Mouse (Mus musculus) gastrocnemius, postnatal 14 days (tissue): ENCODE results near the gene Pdgfb. TPM values are rescaled to one million over a fixed set of nuclear protein-coding genes. Genes with fewer than 3 reads are reported as not detected.

ENCODE experiments used
- DNase-seq: peaks from one replicate; pipeline ENCODE4 v3.0.0; 2021; ENCODE audit warnings: mixed read lengths
- intact Hi-C: fragments of 180-260 bp; cut with DNase I; formaldehyde crosslinking; loops from one replicate; pipeline ENCODE4 v1.15.1; 2025; ENCODE audit warnings: low total_unique reads
- total RNA-seq, 2 experiments: library from RNA; stranded (reverse); gene quantifications; 2 replicates each; pipeline ENCODE4 v1.2.3; 2021

Gene Pdgfb
- total RNA-seq, 2 experiments from 2014 or later: 25.2 to 38.5 TPM

DNA sequence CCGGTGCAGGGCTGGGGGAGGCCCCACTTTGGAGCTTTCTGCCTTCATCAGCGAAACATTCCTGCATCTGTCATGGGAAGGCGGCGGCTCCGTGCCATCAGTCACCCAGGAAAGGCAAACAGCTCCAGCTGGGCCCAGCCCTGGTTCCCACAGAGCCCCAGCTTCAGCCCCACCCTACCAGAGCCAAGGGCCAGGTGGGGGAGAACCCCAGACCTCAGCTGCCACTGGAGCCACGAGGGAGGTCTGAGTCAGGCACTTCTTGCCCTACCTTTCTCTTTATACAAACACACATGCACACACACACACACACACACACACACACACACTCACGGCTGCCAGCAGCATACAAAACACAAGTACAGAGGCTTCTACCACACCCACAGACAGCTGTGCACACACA, 30.6 kb downstream of the Pdgfb start:
- intact Hi-C loops: no loop called here
- DNase-seq: peak; percentile 52

DNA sequence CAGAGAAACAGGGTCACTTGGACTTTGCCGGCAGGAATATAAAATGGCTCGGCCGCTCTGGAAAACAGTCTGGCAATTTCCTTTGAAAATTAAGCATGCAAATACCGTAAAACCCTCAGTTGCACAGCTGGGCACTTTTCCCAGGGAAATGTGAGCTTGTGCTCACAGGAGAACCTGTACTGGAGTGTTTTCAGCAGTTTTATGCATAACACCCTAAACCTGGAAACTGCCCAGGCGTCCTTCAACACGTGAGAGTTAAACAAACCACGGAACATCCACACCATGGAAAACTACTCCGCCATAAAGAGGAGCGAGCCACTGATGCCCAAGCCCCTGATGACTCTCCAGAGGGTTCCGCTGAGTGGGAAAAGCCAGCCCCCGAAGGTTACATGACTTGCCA, 34.1 kb downstream of the Pdgfb start:
- no peak for DNase-seq
- intact Hi-C loops: no loop called here

DNA sequence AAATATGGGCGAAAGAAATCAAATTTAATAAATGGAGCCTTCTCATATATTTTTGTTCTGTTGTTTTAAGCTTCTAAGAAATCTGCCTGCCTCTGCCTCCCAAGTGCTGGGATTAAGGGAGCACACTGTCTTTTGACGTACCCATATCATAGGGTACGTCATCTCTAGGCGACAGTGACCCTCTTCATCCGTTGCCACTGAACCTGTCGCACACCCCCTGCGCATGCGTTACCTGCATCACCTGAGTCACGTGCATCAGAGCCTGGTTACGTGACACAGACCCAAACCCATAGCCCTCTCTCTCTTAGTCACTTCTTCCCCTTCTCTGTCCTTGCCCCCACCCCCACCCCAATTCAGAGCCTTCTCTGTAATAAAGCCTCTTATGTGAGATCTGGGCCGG, 42.6 kb downstream of the Pdgfb start:
- DNase-seq: no peak
- intact Hi-C loops: no loop called here

DNA sequence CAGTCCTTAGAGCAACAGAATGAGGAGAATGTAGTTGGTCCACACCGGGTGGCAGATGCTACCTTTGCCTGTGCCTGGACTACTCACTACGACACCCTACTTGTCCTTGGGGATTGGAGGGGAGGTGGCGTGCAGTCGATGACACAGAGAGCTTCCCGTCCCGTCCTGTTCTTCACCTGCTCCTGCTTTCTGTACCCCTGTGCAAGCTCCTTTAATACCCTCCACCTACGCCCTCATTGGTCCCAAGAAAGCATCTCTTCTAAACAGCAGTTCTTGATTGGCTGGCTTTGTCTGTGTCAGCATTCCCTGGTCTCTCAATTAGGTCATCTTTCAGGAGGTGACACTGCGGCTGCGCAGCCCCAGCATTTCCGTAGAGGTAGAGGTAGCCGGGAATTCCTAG, 43.8 kb downstream of the Pdgfb start, which contains the start of gene Cbx7:
Gene Cbx7 (minus strand): TSS at position 180 of the 400 bp plus-strand sequence.
- no peak for DNase-seq
- intact Hi-C loops: no loop called here

DNA sequence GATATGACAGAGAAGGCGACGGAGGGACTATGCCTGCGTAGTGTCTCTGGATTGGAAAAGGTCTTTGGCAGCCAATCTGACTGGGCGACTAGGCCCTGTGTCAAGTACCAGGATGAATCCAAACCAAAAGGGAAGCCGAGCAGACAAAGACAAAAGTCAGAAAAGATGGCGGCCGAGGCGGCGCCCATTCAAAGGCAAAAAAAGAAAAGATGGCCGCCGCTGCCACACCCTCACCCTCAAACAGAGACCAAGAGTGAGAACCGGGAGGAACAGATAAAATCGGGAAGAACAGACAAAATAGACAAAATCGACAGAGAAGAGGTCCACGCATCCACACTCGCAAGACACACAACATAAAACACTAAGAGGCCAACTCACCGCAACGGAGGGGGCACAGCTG, 44.3 kb downstream of the Pdgfb start:
- intact Hi-C loops: no loop called here
- no peak for DNase-seq

DNA sequence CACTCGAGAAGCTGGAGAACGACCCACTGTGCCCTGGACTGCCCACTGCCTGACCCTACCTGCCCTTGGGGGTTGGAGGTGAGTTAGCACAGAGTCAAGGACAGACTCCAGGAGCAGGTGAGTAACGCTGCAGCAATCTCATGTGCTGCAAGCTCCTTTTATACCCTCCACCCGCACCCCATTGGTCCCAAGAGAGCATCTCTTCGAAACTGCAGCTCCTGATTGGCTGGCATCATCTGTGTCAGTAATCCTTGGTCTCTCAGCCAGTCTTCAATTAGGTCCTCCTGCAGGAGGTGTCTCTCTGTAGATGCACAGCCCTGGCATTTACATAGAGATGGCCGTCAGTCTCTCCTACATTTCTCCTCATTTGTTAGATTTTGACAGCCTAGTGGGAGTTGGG, 47.4 kb downstream of the Pdgfb start:
- no peak for DNase-seq

DNA sequence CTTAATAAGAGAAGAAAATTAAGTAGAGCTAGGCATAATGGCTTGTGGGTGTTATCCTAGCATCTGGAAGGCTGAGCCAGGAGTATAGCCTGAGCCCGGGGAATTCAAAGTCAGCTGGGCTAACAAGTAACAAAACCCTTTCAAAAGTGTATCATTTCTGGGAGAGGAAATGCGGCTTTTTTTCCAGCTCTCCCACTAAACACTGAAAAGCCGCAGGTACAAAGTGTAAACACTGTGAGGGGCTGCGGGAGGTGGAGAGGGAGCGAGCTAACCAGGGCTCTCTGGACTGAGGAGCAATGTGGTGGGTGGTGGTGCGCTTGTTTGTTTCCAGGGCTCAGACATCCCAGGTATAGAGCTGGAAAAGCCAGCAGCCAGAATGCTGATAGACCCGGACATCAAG, 50.4 kb downstream of the Pdgfb start:
- DNase-seq: no peak
- intact Hi-C loops: no loop called here

More for the DNA sequence above, 47.4 kb downstream of the Pdgfb start:
- intact Hi-C loops: no loop called here

DNA sequence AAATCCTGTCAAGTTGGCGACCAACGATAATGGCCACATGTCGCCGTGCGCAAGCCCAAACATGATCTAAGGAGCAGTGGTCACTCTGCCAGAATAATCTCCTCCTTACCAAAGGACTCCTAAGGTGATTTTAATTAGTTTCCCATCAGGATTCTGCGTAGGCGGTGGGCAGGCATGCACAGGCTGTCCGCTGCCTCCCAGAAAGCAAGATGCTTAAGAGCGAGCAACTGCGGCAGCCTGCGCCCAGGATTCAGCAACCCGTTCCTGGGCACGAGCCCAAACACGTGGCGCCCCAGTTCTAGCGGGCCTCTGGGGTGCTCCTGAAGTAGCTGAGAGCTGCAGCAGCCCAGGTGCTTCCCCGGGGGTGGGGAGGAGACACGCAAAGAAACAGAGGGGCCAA, 52.1 kb downstream of the Pdgfb start:
- no peak for DNase-seq
- intact Hi-C loops: no loop called here

DNA sequence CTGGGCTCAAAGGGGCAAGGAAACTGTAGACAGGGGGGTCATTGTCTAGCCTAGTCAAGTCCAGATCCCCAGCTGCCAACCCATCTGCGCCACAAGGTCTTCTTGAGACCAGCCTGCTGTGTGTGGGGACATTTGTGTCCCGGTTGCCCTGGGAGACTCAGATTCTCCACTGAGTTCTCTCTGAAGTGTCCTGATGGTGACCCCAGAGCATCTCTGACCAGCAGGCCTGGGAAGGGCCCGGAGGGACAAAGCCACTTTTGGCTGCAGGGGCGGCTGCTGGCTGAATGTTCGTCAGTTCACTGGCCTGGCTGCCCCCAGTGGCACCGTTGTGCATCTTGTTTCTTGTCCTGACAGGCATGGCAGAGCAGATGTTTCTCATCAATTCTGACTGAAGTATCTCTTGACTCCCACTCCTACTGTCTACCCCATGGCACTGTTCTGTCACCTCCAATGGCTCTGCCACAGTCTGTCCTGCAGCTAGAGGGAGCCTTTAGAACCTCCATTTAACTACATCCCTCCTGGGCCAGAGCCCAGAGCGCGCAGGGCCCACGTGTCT, 53.3 kb downstream of the Pdgfb start:
- peak; percentile 68 for DNase-seq
- intact Hi-C loops: no loop called here

DNA sequence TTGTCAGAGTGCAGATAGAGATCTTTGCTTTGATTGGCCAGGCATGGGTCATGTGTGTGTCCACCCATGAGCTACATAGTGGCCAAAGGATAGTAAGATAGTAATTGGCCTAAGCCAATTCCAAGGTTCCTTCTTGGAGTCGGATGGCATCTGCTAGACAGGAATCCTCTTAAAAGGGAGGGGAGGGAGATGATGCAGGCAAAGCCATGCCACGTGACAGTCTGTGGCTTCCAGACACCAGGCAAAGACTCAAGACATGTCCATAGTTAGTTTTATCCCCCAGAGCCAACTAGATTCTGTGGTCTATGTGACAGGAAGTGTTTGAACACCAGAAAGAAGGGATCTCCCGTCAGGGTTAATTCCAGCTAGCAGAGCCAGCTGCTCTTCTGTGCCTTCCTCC, 56.4 kb downstream of the Pdgfb start:
- intact Hi-C loops: loop anchor here (5.0 kb wide), 1 partner anchor 39 kb away; no protein-coding TSS in a partner anchor
- DNase-seq: no peak

DNA sequence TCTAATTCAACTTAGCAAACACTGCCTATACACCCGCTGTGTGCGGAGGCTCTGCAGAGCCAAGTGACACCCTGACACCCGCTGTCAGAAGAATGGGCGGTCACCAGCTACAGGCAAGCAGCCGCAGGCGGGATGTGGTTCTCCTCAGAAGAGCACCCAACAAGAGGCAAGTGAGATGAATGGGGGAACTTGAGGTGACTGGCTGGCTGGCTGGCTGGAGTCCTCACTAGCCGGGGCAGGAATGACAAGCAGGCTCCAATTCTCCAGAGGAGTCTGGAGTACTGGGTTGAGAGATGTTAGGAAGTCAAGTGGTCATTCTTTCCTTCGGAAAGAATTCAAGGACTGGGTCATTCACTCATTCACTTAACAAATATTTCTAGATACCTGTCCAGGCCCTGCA, 58.2 kb downstream of the Pdgfb start:
- DNase-seq: no peak
- intact Hi-C loops: loop anchor here (5.0 kb wide), 1 partner anchor 41 kb away; no protein-coding TSS in a partner anchor

DNA sequence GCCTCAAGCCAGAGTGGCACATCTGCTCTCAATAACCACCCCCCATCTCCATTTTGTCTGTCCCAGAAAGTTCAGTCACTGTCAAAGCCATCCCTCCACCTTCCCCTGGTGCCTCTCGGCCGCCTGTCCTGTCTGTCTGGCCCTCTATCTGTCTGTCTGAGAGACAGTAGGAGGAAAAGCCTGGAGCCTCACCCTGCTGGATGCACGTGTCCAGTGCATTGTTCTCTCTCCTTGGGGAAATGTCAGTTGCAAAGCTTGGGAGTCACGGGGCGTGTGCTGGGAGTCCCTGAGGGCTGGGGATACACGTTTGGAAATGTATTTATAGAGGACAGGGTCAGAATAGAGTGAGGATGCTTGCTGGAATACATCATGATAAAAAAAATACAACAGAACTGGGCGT, 61.3 kb downstream of the Pdgfb start:
- intact Hi-C loops: no loop called here
- no peak for DNase-seq

DNA sequence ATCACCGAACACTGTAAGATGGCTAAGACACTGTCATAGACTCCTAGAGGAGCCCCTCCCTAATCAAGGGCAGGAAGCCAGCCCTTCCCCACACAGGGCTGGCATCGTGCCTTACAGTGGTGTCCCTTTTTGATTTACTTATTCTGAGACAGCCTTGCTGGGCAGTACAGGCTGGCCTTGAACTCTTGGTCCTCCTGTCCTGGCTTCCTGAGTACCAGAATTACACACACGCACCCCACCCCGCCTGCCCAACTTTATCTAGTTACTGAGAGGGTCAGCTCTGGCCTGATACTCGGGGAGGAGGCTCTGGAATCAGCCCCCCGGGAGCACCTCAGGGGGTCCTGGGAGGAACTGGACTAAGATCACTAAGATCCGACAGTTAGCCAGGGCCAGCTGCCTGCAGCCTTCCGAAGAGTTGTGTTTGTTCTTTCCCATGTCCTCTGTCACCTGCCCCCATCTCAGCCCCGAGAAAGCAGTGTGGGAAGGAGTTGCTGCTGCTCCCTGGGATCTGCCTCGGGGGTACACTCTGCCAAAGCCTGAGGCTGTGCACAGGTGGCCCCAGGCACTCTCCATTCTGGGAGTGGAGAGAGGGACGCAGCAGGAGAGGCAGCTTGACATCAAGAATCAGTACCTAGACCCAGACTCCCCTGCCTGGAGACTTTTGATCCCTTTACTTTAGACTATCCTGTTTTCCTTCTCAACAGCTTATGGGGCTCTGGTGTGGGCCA, 62.1 kb downstream of the Pdgfb start:
- no peak for DNase-seq
- intact Hi-C loops: no loop called here

DNA sequence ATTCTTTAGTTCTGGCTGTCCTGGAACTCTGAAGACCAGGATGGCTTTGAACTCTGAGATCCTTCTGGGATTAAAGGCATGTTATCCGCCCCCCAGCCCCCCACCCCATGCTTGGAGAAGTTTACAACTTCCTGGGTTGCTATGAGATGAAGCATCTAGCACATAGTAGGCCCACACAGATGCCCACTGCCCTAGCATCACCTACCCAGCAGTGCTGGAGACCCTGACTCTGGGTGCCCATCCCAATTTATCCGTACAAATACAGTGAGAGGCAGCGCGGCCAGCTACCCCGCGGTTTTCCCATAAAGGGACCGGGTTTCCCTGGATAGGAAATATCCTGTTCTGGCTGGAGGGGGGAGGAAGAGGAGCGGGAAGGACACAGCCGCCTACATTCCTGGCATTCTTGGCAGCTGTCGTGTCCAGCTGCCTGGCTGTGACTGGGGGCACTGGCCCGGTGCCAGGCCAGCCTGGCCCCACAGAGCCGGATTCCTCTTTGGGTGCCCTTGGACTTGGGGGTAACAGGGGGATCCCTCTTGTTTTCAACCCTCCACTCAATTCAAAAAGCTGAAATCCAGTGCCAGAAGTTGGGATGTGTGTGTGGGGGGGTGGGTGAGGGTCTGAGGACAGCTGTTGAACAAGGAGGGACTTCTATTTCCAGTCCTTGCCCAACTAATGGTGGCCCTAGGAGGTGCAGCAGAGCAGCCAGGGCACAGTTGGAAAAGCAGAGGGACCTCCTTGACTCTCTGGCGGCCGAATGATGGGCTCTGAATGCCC, 62.9 kb downstream of the Pdgfb start:
- intact Hi-C loops: no loop called here
- DNase-seq: peak; percentile 43

DNA sequence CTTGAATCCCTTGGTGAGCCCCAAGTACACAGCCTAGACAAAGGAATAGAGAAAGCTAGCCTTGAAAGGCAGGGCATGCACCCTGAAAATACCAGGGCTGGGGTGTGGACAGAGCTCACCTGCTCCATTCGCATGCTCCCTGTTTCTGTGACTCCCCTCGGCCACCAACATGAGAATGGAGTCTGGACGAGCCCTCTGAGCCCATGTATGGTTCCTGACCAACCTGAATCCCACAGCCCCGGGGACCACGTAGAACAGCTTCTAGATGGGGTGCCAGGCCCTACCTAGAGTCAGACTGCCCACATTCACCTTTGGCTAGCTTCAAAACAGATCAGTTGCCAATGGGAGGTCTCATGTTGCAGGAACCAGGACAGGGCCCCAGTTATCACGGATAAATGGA, 63.6 kb downstream of the Pdgfb start:
- intact Hi-C loops: no loop called here
- no peak for DNase-seq

DNA sequence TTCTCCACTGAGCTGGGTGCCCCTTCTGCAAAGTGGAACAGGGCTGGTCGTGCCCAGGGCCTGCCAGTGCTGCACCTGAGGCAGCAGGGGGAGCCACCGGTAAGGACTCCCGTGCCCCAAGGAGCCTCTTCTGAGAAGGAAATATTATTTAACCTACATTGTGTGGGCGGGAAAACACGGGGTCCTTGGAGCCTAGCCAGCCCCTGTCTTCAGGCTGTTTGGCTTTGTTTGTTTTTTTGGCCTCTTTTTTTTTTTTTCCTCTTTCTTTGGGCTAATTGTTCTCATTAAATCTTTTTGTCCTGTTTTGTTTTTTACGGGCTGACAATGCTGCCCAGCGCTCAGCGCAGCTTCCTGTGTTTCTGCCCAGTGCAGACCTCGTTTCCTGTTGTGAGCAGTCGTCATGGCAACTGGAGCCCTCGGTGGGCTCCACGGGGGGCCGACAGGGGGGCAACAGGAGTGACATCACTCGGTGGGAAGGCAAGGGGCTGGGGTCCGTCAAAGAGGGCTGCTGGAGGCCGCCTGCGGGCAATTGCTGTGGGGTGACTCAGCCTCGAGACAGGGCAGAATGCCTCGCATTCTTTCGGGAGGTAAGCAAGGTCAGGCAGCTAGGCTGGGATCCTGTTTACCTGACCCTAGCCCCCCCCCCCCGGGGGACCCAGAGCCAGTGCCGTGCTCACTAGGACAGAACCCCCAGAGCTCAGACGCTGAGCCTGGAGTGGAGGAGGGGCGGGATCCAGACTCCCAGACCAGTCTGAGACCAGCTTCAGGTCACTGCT, 64.3 kb downstream of the Pdgfb start:
- intact Hi-C loops: no loop called here
- peak; percentile 62 for DNase-seq

DNA sequence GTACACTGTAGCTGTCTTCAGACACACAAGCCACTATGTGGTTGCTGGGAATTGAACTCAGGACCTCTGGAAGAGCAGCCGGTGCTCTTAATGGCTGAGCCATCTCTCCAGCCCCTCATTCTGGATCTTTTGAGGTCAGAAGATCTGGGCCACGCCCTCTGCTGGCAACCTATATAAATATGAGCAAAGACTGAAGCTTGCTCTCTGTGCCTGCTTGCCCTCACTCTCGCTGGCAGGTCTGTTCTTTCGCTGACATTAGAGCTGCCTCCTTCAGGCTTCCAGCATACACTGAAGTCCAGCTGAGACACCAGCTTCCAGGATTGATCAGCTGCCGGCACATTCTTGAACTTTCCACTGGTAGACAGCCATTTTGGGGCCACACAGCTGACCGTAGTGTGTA, 67.1 kb downstream of the Pdgfb start:
- intact Hi-C loops: loop anchor here (2.0 to 5.0 kb wide), 2 partner anchors 115 to 129 kb away; no protein-coding TSS in a partner anchor
- peak; percentile 29 for DNase-seq

DNA sequence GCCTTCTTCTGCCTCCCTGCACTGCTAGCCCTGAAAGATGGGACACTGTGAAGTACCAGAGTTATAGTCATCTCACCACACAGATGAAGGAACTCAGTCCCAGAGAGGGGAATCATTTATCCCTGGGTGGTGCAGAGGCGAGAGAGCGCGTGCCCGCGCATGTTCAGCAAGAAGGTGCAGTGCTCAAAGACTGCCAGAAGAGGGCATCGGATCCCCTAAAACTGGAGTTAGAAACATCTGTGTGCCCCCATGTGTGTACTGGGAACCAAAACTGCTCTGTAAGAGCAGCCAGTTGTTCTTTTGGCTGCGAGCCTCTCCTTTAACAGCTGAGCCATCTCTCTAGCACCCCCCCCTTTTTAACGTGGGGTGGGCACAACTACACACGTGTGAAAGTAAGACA, 68.0 kb downstream of the Pdgfb start:
- intact Hi-C loops: loop anchor here (2.0 to 5.0 kb wide), 2 partner anchors 116 to 130 kb away; no protein-coding TSS in a partner anchor
- DNase-seq: no peak

DNA sequence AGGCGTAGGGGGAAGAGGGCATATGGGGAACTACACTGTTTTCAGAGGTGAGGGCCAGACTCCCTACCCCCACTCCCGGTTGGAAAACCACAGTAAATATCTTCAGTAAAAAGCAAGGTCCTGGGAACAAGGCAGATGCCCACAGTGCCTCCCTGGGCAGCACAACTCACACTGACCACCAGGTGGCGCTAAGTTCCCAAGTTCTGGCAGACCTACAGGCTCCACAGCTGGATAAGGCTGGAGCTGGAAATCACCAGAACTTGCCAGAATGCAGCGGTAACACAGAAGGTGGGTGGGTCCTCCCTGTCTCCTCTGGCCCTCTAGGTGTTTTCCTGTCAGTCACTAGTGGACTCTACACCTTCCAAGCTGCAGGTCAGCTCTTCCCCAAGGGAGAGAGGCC, 68.8 kb downstream of the Pdgfb start:
- DNase-seq: peak; percentile 87
- intact Hi-C loops: loop anchor here (2.0 to 5.0 kb wide), 2 partner anchors 116 to 131 kb away; no protein-coding TSS in a partner anchor
